Mouse (Mus musculus) stomach, postnatal 0 days (tissue): ENCODE results near the gene Fnip2. TPM values are rescaled to one million over a fixed set of nuclear protein-coding genes. Genes with fewer than 3 reads are reported as not detected.

ENCODE experiments used
- ATAC-seq: fragments of 200-750 bp; cut with Nextera tagmentation; 2 replicates; pipeline ENCODE4 v1.8.0; 2017; ENCODE audit not compliant: low FRiP score, low TSS enrichment
- DNase-seq: peaks from one replicate; pipeline ENCODE4 v3.0.0-alpha.2; 2016; ENCODE audit warnings: low spot score
- H3K27ac ChIP-seq: fragments of 300-500 bp; sonication (generic); replicated peaks from 2 replicates; pipeline ENCODE4 v1.5.1; 2014; ENCODE audit warnings: mild to moderate bottlenecking, control low read depth
- H3K27me3 ChIP-seq: fragments of 300-500 bp; sonication (generic); 2 replicates; pipeline ENCODE4 v1.6.1; 2014; ENCODE audit warnings: low read length; ENCODE audit not compliant: control insufficient read depth, insufficient read depth
- H3K36me3 ChIP-seq: fragments of 300-500 bp; sonication (generic); 2 replicates; pipeline ENCODE4 v1.6.1; 2014; ENCODE audit warnings: low read length, mixed read lengths; ENCODE audit not compliant: control insufficient read depth, insufficient read depth
- H3K4me1 ChIP-seq: fragments of 300-500 bp; sonication (generic); replicated peaks from 2 replicates; pipeline ENCODE4 v1.6.1; 2014; ENCODE audit warnings: antibody characterized with exemption; ENCODE audit not compliant: control insufficient read depth, insufficient read depth
- H3K4me2 ChIP-seq: fragments of 300-500 bp; sonication (generic); replicated peaks from 2 replicates; pipeline ENCODE4 v1.6.1; 2014; ENCODE audit warnings: low read depth, mild to moderate bottlenecking, control low read depth, moderate library complexity
- H3K4me3 ChIP-seq: fragments of 300-500 bp; sonication (generic); 2 replicates; pipeline ENCODE4 v1.5.1; 2014; ENCODE audit warnings: low read depth, low read length, control low read depth
- H3K9ac ChIP-seq: fragments of 300-500 bp; sonication (generic); 2 replicates; pipeline ENCODE4 v1.6.1; 2014; ENCODE audit warnings: mild to moderate bottlenecking, low read length, control low read depth, mixed read lengths
- H3K9me3 ChIP-seq: fragments of 300-500 bp; sonication (generic); 2 replicates; pipeline ENCODE4 v1.6.1; 2016; ENCODE audit warnings: low read length; ENCODE audit not compliant: control insufficient read depth
- CTCF ChIP-seq: IDR thresholded peaks from 2 replicates; pipeline ENCODE4 v1.5.1; 2016; ENCODE audit warnings: antibody characterized with exemption, low read depth, mild to moderate bottlenecking, moderate library complexity
- EP300 ChIP-seq: optimal IDR thresholded peaks from 2 replicates; pipeline ENCODE3; 2016; ENCODE audit warnings: antibody characterized with exemption
- WGBS: fragments of 180-500 bp; shearing (Covaris S2); extraction: QIAGEN DNeasy Blood & Tissue Kit; methylation state at CpG from one replicate; pipeline ENCODE4 v1.1.7; 2014; 5-methylcytosine and 5-hydroxymethylcytosine counted together
- polyA plus RNA-seq: library from polyadenylated mRNA; unstranded; fragments of >200 nt; fragmentation: Nextera tagmentation; extraction: Ambion mirVana; gene quantifications from 2 replicates; pipeline ENCODE4 v1.2.1, GENCODE M21; 2015

The Fnip2 gene
- polyA plus RNA-seq, 1 experiment from 2014 or later = 2.5 TPM

- H3K9ac ChIP-seq = no peak overlapping the region
- H3K4me2 ChIP-seq = no peak overlapping the region
- peaks cover 14% of the 10 kb centered on the region for H3K36me3 ChIP-seq
- DNase-seq (no peak), ATAC-seq (no peak)
- H3K27ac ChIP-seq = no peak overlapping the region
- H3K4me3 ChIP-seq = no peak overlapping the region
- no peaks in the 10 kb centered on the region for H3K9me3 ChIP-seq
- H3K4me1 ChIP-seq = no peaks in the 10 kb centered on the region
- 77% methylated on average over 4 of the region's 4 CpGs for WGBS
- TF ChIP-seq EP300 (no peak), CTCF (no peak)
- H3K27me3 ChIP-seq = no peaks in the 10 kb centered on the region
Observed at GRCm38 (mm10) chr3:79478880-79479279, 88.7 kb downstream of the Fnip2 start.

- no peak overlapping the region for H3K4me2 ChIP-seq
- H3K4me3 ChIP-seq = no peak overlapping the region
- H3K4me1 ChIP-seq = no peaks in the 10 kb centered on the region
- 88% methylated on average over 8 of the region's 8 CpGs for WGBS
- no peaks in the 10 kb centered on the region for H3K27me3 ChIP-seq
- no peak overlapping the region for H3K27ac ChIP-seq
- no peaks in the 10 kb centered on the region for H3K9me3 ChIP-seq
- DNase-seq (no peak), ATAC-seq (no peak)
- H3K9ac ChIP-seq = no peak overlapping the region
- no peak for TF ChIP-seq EP300
- H3K36me3 ChIP-seq = peaks cover 14% of the 10 kb centered on the region
Observed at GRCm38 (mm10) chr3:79478400-79478799, 89.2 kb downstream of the Fnip2 start.

DNA sequence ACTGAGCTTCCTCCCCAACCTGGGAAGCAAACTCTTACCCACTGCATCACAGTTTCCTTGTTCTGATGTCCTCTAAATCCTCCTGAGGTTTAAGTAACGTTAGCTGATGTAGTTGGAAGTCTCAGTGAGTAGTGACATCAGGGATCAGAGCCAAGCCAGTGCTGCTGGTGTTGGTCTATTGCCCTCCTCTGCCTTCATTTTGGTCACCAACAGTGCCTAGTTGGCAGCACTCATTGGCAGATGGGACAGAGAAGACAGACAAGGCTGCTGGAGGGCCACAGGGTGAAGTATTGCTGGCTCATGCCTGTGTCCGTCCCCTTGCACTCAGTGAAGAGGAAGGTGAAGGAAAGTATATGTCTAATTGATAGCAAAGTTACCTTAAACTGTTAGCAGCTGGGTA lies 91.6 kb downstream of the Fnip2 start:
- DNase-seq (no peak), ATAC-seq (no peak)
- no peak overlapping the region for H3K4me2 ChIP-seq
- no peaks in the 10 kb centered on the region for H3K27me3 ChIP-seq
- no peak overlapping the region for H3K4me3 ChIP-seq
- H3K36me3 ChIP-seq = peaks cover 14% of the 10 kb centered on the region
- no peak overlapping the region for H3K9ac ChIP-seq
- no peaks in the 10 kb centered on the region for H3K9me3 ChIP-seq
- H3K27ac ChIP-seq = no peak overlapping the region
- 73% methylated on average over 2 of the region's 2 CpGs for whole genome bisulfite sequencing
- no peak for TF ChIP-seq EP300
- no peak for TF ChIP-seq CTCF
- no peaks in the 10 kb centered on the region for H3K4me1 ChIP-seq

GRCm38 (mm10) chr3:79474911-79475310 lies 92.7 kb downstream of the Fnip2 start:
- Histone ChIP-seq H3K9me3 (no peaks in the 10 kb centered on the region), H3K4me3 (no peak overlapping the region), H3K36me3 (peaks cover 10% of the 10 kb centered on the region), H3K27me3 (no peaks in the 10 kb centered on the region), H3K4me2 (no peak overlapping the region), H3K27ac (no peak overlapping the region), H3K9ac (no peak overlapping the region), H3K4me1 (no peaks in the 10 kb centered on the region)
- 81% methylated on average over 4 of the region's 4 CpGs for WGBS
- TF ChIP-seq EP300 (no peak), CTCF (no peak)
- ATAC-seq (no peak), DNase-seq (no peak)

- DNase-seq (no peak), ATAC-seq (no peak)
- Histone ChIP-seq H3K36me3 (peaks cover 7% of the 10 kb centered on the region; the same call in 1 of the 2 replicates), H3K9me3 (no peaks in the 10 kb centered on the region), H3K9ac (no peak overlapping the region), H3K4me1 (no peaks in the 10 kb centered on the region), H3K27me3 (no peaks in the 10 kb centered on the region), H3K27ac (no peak overlapping the region), H3K4me3 (no peak overlapping the region), H3K4me2 (no peak overlapping the region)
- TF ChIP-seq EP300 (no peak), CTCF (no peak)
- 89% methylated on average over 5 of the region's 5 CpGs for WGBS
Observed at GRCm38 (mm10) chr3:79472362-79472761, 95.2 kb downstream of the Fnip2 start.

- TF ChIP-seq CTCF = no peak
- no peak for TF ChIP-seq EP300
Observed at GRCm38 (mm10) chr3:79469440-79469839, 98.2 kb downstream of the Fnip2 start.

More at GRCm38 (mm10) chr3:79469440-79469839, 98.2 kb downstream of the Fnip2 start:
- ATAC-seq (no peak), DNase-seq (no peak)
- Histone ChIP-seq H3K9ac (no peak overlapping the region), H3K4me1 (no peaks in the 10 kb centered on the region), H3K36me3 (0 out of 2 replicates have a peak, but pooled peaks cover 3% of the 10 kb centered on the region), H3K4me2 (no peak overlapping the region), H3K4me3 (no peak overlapping the region), H3K27me3 (no peaks in the 10 kb centered on the region), H3K27ac (no peak overlapping the region), H3K9me3 (no peaks in the 10 kb centered on the region)
- over 99% methylated on average over 5 of the region's 5 CpGs for WGBS
